Mouse (Mus musculus) bone marrow, adult 2 months (tissue): ENCODE measurements around the gene Aak1. TPM values are rescaled to one million over a fixed set of nuclear protein-coding genes. Genes with fewer than 3 reads are reported as not detected.
A peak's percentile ranks its signal among the peaks of the same experiment; 100 is the strongest.

Experiments
- H3K27ac ChIP-seq: fragments of 200-500 bp; 2 replicates; pipeline ENCODE4 v1.5.1; 2012; ENCODE audit warnings: low read depth, mild to moderate bottlenecking, control low read depth, inconsistent platforms, low read length; ENCODE audit not compliant: control insufficient read depth, poor library complexity, insufficient read depth
- H3K4me1 ChIP-seq: fragments of 200-500 bp; 2 replicates; pipeline ENCODE4 v1.6.1; 2011; ENCODE audit warnings: low read length; ENCODE audit not compliant: control insufficient read depth, insufficient read depth
- H3K4me3 ChIP-seq: fragments of 200-500 bp; replicated peaks from 2 replicates; pipeline ENCODE3; 2011; ENCODE audit warnings: mild to moderate bottlenecking, low read depth, low read length, control low read depth; ENCODE audit not compliant: control insufficient read depth
- CTCF ChIP-seq: fragments of 200-500 bp; IDR thresholded peaks from 2 replicates; pipeline ENCODE4 v1.5.1; 2011; ENCODE audit warnings: low read length, control low read depth; ENCODE audit not compliant: control insufficient read depth, insufficient read depth
- POLR2A ChIP-seq: fragments of 200-500 bp; IDR thresholded peaks from 2 replicates; pipeline ENCODE4 v1.6.1; 2011; ENCODE audit warnings: low read depth, mild to moderate bottlenecking, control low read depth, low read length, borderline replicate concordance; ENCODE audit not compliant: control insufficient read depth
- WGBS: fragments of 180-500 bp; shearing (Covaris S2); methylation state at CpG from one replicate; pipeline ENCODE4 v1.1.7; 2018; 5-methylcytosine and 5-hydroxymethylcytosine counted together
- polyA plus RNA-seq: library from polyadenylated mRNA; stranded (reverse); fragments of >200 nt; gene quantifications from 2 replicates; pipeline ENCODE4 v1.2.4, GENCODE M21; 2011; ENCODE audit warnings: low replicate concordance; ENCODE audit not compliant: missing spikeins, insufficient read depth, insufficient read length

Gene Aak1
- polyA plus RNA-seq, 1 experiment: 16.9 TPM

GRCm38 (mm10) chr6:87034395-87034794 lies 185.1 kb downstream of the Aak1 start:
- H3K27ac ChIP-seq: no peak overlapping the region
- WGBS: 64% methylated on average over 3 of the region's 3 CpGs
- H3K4me3 ChIP-seq: no peak overlapping the region
- H3K4me1 ChIP-seq: peaks cover 7% of the 10 kb centered on the region; the same call in 1 of the 2 replicates
- TF ChIP-seq POLR2A: no peak

- Histone ChIP-seq H3K27ac (peak overlapping the region; percentile 73), H3K4me3 (peak overlapping the region; percentile 10), H3K4me1 (peaks cover 8% of the 10 kb centered on the region; the same call in 1 of the 2 replicates)
- 23% methylated on average over 10 of the region's 10 CpGs for WGBS
- TF ChIP-seq CTCF (no peak), POLR2A (no peak)
These were observed 188.7 kb downstream of the Aak1 start for GRCm38 (mm10) chr6:87037826-87038620.

DNA sequence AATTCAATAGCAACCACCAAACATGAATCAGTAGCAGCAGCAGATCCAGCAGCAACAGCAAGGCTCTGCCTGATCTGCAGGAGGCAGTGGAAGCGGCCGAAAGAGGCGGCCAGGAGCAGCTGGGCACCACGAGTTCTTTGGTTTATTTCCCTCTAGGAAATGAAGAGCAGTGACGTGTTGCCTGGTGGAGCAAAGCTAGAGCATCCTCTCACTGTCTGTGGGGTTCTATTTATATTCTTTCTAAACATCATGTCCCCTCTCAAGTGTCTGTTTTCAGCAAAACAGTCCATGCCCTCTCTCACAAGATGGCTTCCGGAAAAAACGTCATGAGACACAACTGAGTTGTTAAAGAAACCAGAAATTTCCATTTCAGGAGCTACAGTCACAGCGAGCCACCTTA lies 189.8 kb downstream of the Aak1 start:
- TF ChIP-seq POLR2A: no peak
- TF ChIP-seq CTCF: no peak

GRCm38 (mm10) chr6:87040971-87041370 lies 191.7 kb downstream of the Aak1 start:
- Histone ChIP-seq H3K27ac (0 out of 2 replicates have a peak overlapping the region, but pooled peaks have one; percentile 58), H3K4me3 (no peak overlapping the region), H3K4me1 (peaks cover 5% of the 10 kb centered on the region; the same call in 1 of the 2 replicates)
- 19% methylated on average over 4 of the region's 4 CpGs for WGBS
- TF ChIP-seq CTCF (no peak), POLR2A (no peak)

More for the DNA sequence above, 189.8 kb downstream of the Aak1 start:
- H3K27ac ChIP-seq: no peak overlapping the region
- peaks cover 8% of the 10 kb centered on the region; the same call in 1 of the 2 replicates for H3K4me1 ChIP-seq
- H3K4me3 ChIP-seq: no peak overlapping the region
- WGBS: 84% methylated on average over 8 of the region's 8 CpGs

DNA sequence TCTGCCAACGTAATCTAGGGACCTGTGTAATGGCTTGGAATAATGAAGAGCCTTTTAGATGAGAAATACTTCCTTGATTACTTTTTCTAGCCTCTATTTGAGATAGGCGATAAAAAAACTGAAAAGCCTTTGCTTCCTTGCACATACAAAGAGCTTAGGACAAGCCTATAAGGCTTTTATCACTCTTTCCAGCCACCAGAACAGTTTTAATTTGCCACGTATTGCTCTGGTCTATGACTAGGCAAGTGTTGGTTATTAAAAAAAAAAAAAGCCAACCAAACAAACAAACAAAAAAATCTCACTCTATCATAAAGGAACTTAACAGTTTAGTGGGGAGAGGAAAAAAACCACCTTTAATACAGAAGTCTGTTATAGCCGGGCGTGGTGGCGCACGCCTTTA lies 192.1 kb downstream of the Aak1 start:
- 0 out of 2 replicates have a peak overlapping the region, but pooled peaks have one; percentile 58 for H3K27ac ChIP-seq
- WGBS: 62% methylated on average over 7 of the region's 7 CpGs
- no peak overlapping the region for H3K4me3 ChIP-seq
- TF ChIP-seq CTCF: no peak
- no peak for TF ChIP-seq POLR2A
- H3K4me1 ChIP-seq: peaks cover 5% of the 10 kb centered on the region; the same call in 1 of the 2 replicates

- peak overlapping the region; percentile 96 for H3K27ac ChIP-seq
- no peak for TF ChIP-seq POLR2A
- no peak for TF ChIP-seq CTCF
- H3K4me3 ChIP-seq: peak overlapping the region; percentile 95
- WGBS: 2% methylated on average over 11 of the region's 11 CpGs
- H3K4me1 ChIP-seq: peaks cover 5% of the 10 kb centered on the region; the same call in 1 of the 2 replicates
These were observed 192.7 kb downstream of the Aak1 start for GRCm38 (mm10) chr6:87042004-87042336.

GRCm38 (mm10) chr6:87042337-87043130 lies 193.2 kb downstream of the Aak1 start, which contains the start of gene Gfpt1:
Gfpt1 (plus strand) TSS chr6:87042846.
- H3K4me1 ChIP-seq: peaks cover 5% of the 10 kb centered on the region; the same call in 1 of the 2 replicates
- peak within 1 kb of the TSS; percentile 96 for H3K27ac ChIP-seq
- peak within 1 kb of the TSS; percentile 95 for H3K4me3 ChIP-seq
- peak; percentile 89 for TF ChIP-seq POLR2A
- peak; percentile 17; the same call in 1 of the 2 replicates for TF ChIP-seq CTCF
- under 1% methylated on average over 67 of the region's 68 CpGs for WGBS

DNA sequence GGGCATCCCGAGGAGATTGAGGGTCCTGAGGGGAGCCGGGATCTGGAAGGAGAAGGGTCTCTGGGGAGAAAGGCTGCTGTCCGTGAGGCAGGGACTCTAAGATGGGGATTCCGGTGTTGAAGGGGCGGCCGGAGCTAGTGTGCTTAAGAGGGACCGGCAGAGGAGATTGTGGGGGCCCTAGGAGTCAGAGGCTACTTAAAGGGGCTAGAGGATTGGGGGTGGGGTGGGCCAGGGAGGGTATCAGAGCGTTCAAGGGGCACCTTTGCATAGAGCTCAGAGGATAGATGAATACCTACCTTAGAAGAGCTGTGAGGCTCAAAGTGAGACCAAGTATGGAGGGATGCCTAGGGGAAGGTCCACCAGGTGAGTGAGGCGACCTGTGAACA lies 193.8 kb downstream of the Aak1 start:
- TF ChIP-seq CTCF: no peak
- no peak for TF ChIP-seq POLR2A
- Histone ChIP-seq H3K4me3 (peak overlapping the region; percentile 88), H3K27ac (peak overlapping the region; percentile 96), H3K4me1 (peaks cover 1% of the 10 kb centered on the region; the same call in 1 of the 2 replicates)
- WGBS: 10% methylated on average over 9 of the region's 9 CpGs
